In genomic region chr10:41829191-41829590, GRCm38 (mm10) we compare ENCODE assay signal across 21 mouse cellular contexts. TPM values are rescaled to one million over a fixed set of nuclear protein-coding genes. Genes with fewer than 3 reads are reported as not detected.
DNase-seq lines count a peak whose midpoint lies in the region; ATAC-seq lines count a peak whose summit lies in the region.
"Had no signal": no experiment of that assay in that cellular context is flagged by ENCODE, and none has a peak within 500 bp of the region (broad histone marks: within the 10 kb centered on the region; RNA-seq: fewer than 3 reads in every experiment).

No protein-coding gene starts in this region.

- no peak for ATAC-seq in megakaryocyte, adult 5-6 weeks (ENCODE audit: poor library complexity, severe bottlenecking)
- ATAC-seq: activated CD4-positive, CD25-positive, alpha-beta regulatory T cell, adult 4 months; CD4-positive, CD25-positive, alpha-beta regulatory T cell, adult 4 months; forebrain, embryonic 13.5 days; forebrain, embryonic 15.5 days; forebrain, postnatal 0 days; Patski had no signal

- peak; percentile 49 for DNase-seq in heart, adult 11 months
- no peak for DNase-seq in heart, adult 9 months (ENCODE audit: low spot score in 2 of 2)
- DNase-seq in ES-CJ7 (ENCODE audit: low read depth, low spot score) (peak; percentile 53), R1 (ENCODE audit: low read depth, low spot score) (peak; percentile 74)
- DNase-seq in cerebellum, postnatal 36 days = no peak
- DNase-seq: adrenal gland, adult 2 months; adrenal gland, postnatal 10 days; adrenal gland, postnatal 25 days; B cell, adult 2 months; cerebellum, adult 11 months; cerebellum, adult 18-20 months; cerebellum, adult 8-10 months; cerebellum, adult 9-11 months; cerebellum, postnatal 14 days; forebrain, postnatal 0 days had no signal

RNA-seq across cellular contexts. Expression of gene Sesn1, which starts 19.5 kb away (rescaled TPM):
- total RNA-seq in megakaryocyte, adult 5-6 weeks (2015) = 19.4 and 21.5 TPM in 2 replicates
- 15.1 and 15.7 TPM in 2 replicates for total RNA-seq in megakaryocyte, adult 5-6 weeks (2017)

RNA-seq across cellular contexts. Expression of gene Cep57l1, which starts 19.5 kb away (rescaled TPM):
- 14.4 and 18.6 TPM in 2 replicates for total RNA-seq in megakaryocyte, adult 5-6 weeks (2015)
- total RNA-seq in megakaryocyte, adult 5-6 weeks (2017) = 21.2 and 28.0 TPM in 2 replicates

Comparison
In these comparisons a context has a peak if more than half of its experiments do, and no peak if none do; other contexts are left out.
1. DNase-seq: peak in heart, adult 11 months (single experiment), ES-CJ7 (single experiment) and R1 (single experiment); none in heart, adult 9 months (0 of 2) and cerebellum, postnatal 36 days (0 of 2).